Mouse (Mus musculus) MEL (cell line): ENCODE measurements around the gene Stat4.

Experiments used
- GABPA ChIP-seq: IDR thresholded peaks from 2 replicates; pipeline ENCODE4 v1.6.1; 2012; ENCODE audit warnings: low read depth, mild to moderate bottlenecking, inconsistent platforms, low read length, improper control_type of control experiment, moderate library complexity
- MAX ChIP-seq: IDR thresholded peaks from 2 replicates; pipeline ENCODE4 v1.6.1; 2011; ENCODE audit warnings: low read length, improper control_type of control experiment
- POLR2A ChIP-seq, 2 experiments: IDR thresholded peaks; 2 replicates each; pipeline ENCODE4 v1.6.1; 2011 to 2012; ENCODE audit warnings: low read length in 2 of 2, mild to moderate bottlenecking in 2 of 2, control low read depth in 1 of 2, improper control_type of control experiment in 1 of 2, low read depth in 1 of 2, moderate library complexity in 1 of 2; ENCODE audit not compliant: control insufficient read depth in 1 of 2, insufficient read depth in 1 of 2, poor library complexity in 1 of 2
- TAL1 ChIP-seq: IDR thresholded peaks from 2 replicates; pipeline ENCODE4 v1.6.1; 2012; ENCODE audit warnings: mild to moderate bottlenecking, inconsistent platforms, low read length, moderate library complexity, mixed read lengths

DNA sequence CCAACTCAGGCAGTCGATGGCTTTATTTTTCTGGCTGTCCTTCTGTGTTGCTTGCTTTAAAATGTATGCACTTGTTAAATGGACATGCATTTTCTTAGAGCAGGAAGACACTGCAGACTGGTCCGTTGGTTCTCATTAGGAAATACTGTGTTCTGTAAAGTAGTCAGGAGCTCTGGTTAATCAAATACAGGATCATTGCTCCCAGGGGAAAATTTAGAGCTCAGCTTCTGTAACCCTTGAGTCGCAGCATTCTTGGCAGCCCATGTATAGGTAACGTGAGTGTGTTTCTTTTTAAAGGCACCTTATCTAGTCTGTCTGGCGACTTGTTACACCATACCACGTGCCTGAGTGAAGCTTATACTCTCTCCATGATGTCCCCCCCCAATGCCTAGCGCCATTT, 161.2 kb downstream of the Stat4 start:
- no peak for TF ChIP-seq POLR2A (IDR thresholded peaks at IDR 0.05; ENCODE audit: control insufficient read depth in 1 of 2, insufficient read depth in 1 of 2, low read depth in 1 of 2, low read length in 2 of 2, poor library complexity in 1 of 2)
- no peak for TF ChIP-seq MAX
- no peak for TF ChIP-seq GABPA
- no peak for TF ChIP-seq TAL1
